Mouse (Mus musculus): ENCODE measurements around the gene Taar7a.

GRCm38 (mm10) chr10:24006442-24006841 is 13.2 kb upstream of the Taar7a start:
- TF ChIP-seq CTCF (IDR thresholded peaks at IDR 0.05; ENCODE audit: low read depth, low read length) (no peak), POLR2A (IDR thresholded peaks at IDR 0.05; ENCODE audit: extremely low read depth, insufficient read depth, low read length) (no peak)

Measured in liver, adult 2 months (tissue).